Comparison of ENCODE assay signal across 14 mouse cellular contexts in the genomic region with DNA sequence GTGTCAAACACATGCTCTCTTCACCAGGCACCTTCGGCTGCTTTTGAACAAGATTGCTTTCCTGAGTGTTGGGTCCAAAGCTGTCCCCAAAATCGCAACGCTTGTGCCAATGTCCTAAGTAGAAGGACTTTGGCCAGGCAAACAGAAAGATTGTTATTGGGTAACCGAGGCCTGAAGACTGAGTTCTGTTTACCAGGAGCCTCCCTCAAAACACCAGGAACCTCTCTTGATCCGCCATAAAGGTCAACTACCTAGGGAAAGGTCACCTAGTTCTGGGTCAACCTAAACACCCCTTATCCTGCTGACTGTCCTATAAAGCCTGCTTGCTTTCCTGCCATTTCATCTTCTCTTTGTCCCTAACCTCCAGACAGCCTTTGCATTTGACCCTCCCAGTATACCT.
"Had no signal": no experiment of that assay in that cellular context is flagged by ENCODE, and none has a peak within 500 bp of the region (broad histone marks: within the 10 kb centered on the region; RNA-seq: fewer than 3 reads in every experiment).

No protein-coding gene starts in this region.

- H3K36me3 ChIP-seq: limb, embryonic 10.5 days; midbrain, embryonic 10.5 days; neural tube, embryonic 15.5 days had no signal

- ATAC-seq: intestine, embryonic 16.5 days had no signal

- DNase-seq: kidney, postnatal 10 days; lung, embryonic 14.5 days; lung, postnatal 10 days; lung, postnatal 4 days; midbrain, embryonic 14.5 days; right cerebral cortex, adult 18-20 months; right cerebral cortex, postnatal 25 days; thymus, postnatal 4 days had no signal

- H3K4me3 ChIP-seq: limb, embryonic 10.5 days; midbrain, embryonic 10.5 days; myocyte; neural tube, embryonic 15.5 days had no signal

- H3K27ac ChIP-seq: limb, embryonic 10.5 days; midbrain, embryonic 10.5 days; neural tube, embryonic 15.5 days; stomach, postnatal 0 days had no signal

- H3K4me2 ChIP-seq: lung, embryonic 14.5 days; neural tube, embryonic 15.5 days had no signal

- H3K4me1 ChIP-seq: limb, embryonic 10.5 days; midbrain, embryonic 10.5 days; neural tube, embryonic 15.5 days had no signal

- H3K27me3 ChIP-seq: neural tube, embryonic 15.5 days had no signal

- H3K9me3 ChIP-seq: limb, embryonic 10.5 days; midbrain, embryonic 10.5 days; neural tube, embryonic 15.5 days had no signal

- H3K9ac ChIP-seq: lung, embryonic 14.5 days; neural tube, embryonic 15.5 days had no signal
